9 mouse cellular contexts compared by ENCODE assay signal in the genomic region with DNA sequence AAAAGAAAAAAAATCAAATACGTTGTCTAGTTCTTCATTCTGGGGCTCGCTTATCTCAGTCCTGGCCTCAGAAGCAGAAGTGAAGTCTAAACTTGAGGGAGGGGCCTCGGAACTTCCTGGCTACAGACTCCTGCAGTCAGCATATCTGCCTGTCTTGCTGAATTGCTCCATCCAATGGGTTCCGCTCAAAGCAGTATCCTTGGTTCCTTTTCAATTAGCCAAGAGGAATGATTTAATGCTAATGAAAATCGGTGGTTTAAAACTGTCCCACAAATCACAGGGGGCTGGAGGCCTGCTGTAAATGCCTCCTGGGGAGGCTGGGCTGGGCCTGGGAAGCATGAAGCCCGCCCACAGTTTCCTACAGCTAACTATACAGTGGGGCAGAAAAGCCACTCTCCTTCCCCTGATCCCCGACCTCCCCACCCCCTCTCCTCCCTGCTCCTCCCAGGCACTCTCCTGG. TPM values are rescaled to one million over a fixed set of nuclear protein-coding genes. Genes with fewer than 3 reads are reported as not detected.
DNase-seq lines count a peak whose midpoint lies in the region; ATAC-seq and TF ChIP-seq lines count a peak whose summit lies in the region.
"Had no signal": no experiment of that assay in that cellular context is flagged by ENCODE, and none has a peak within 500 bp of the region (broad histone marks: within the 10 kb centered on the region; RNA-seq: fewer than 3 reads in every experiment).

No protein-coding gene starts in this region.

- no peak for TF ChIP-seq CTCF in heart, postnatal 0 days (IDR thresholded peaks at IDR 0.05; ENCODE audit: low read depth)

- no peak overlapping the region for H3K4me3 ChIP-seq in kidney, embryonic 14.5 days (ENCODE audit: low read length)
- no peak overlapping the region for H3K4me3 ChIP-seq in heart, postnatal 0 days (ENCODE audit: low read depth, low read length)
- H3K4me3 ChIP-seq: hindbrain, embryonic 12.5 days had no signal

- no peak overlapping the region for H3K4me2 ChIP-seq in kidney, embryonic 14.5 days (replicated peaks; ENCODE audit: low read depth, low read length)
- no peak overlapping the region for H3K4me2 ChIP-seq in heart, postnatal 0 days (ENCODE audit: low read depth, low read length)
- H3K4me2 ChIP-seq: hindbrain, embryonic 12.5 days had no signal

- DNase-seq in kidney, adult 11 months: no peak
- DNase-seq in MEL-GATA-1-ER (ENCODE audit: extremely low read depth, low read depth): peak; percentile 83
- no peak for DNase-seq in heart, postnatal 0 days (ENCODE audit: low spot score)
- DNase-seq in thymus, adult 18-20 months: no peak
- no peak for DNase-seq in T-cell, adult 2 months (ENCODE audit: low spot score)
- no peak for DNase-seq in cerebellum, adult 9-11 months

- no peak overlapping the region for H3K27ac ChIP-seq in kidney, embryonic 14.5 days (ENCODE audit: low read depth, low read length)
- H3K27ac ChIP-seq in heart, postnatal 0 days (ENCODE audit: low read depth): peak overlapping the region; percentile 11; the same call in 1 of the 2 replicates
- H3K27ac ChIP-seq: hindbrain, embryonic 12.5 days had no signal

- 4% methylated on average over 7 of the region's 7 CpGs for WGBS in kidney, embryonic 14.5 days
- 31% methylated on average over 7 of the region's 7 CpGs for WGBS in heart, postnatal 0 days

- H3K27me3 ChIP-seq in kidney, embryonic 14.5 days (ENCODE audit: control insufficient read depth, insufficient read depth, low read length): no peaks in the 10 kb centered on the region
- H3K27me3 ChIP-seq in heart, postnatal 0 days (ENCODE audit: control insufficient read depth, insufficient read depth, low read length): no peaks in the 10 kb centered on the region
- H3K27me3 ChIP-seq: hindbrain, embryonic 12.5 days had no signal

- ATAC-seq in kidney, embryonic 14.5 days (ENCODE audit: low FRiP score, low TSS enrichment): peak; percentile 86
- ATAC-seq in heart, postnatal 0 days (ENCODE audit: insufficient read depth, low read depth): no peak
- ATAC-seq in megakaryocyte progenitor cell, adult 5-6 weeks (replicated peaks; ENCODE audit: poor library complexity): peak; percentile 85

- no peaks in the 10 kb centered on the region for H3K36me3 ChIP-seq in kidney, embryonic 14.5 days (ENCODE audit: control insufficient read depth, insufficient read depth, low read length)
- no peaks in the 10 kb centered on the region for H3K36me3 ChIP-seq in heart, postnatal 0 days (replicated peaks; ENCODE audit: control insufficient read depth, insufficient read depth, low read length)
- H3K36me3 ChIP-seq: hindbrain, embryonic 12.5 days had no signal

- H3K4me1 ChIP-seq in kidney, embryonic 14.5 days (ENCODE audit: control insufficient read depth, insufficient read depth, low read length): peaks cover 17% of the 10 kb centered on the region
- peaks cover 4% of the 10 kb centered on the region; the same call in 1 of the 2 replicates for H3K4me1 ChIP-seq in heart, postnatal 0 days (ENCODE audit: control insufficient read depth, insufficient read depth)

- TF ChIP-seq EP300 in heart, postnatal 0 days (IDR thresholded peaks at IDR 0.05; ENCODE audit: low read depth): no peak

- H3K9me3 ChIP-seq in kidney, embryonic 14.5 days (ENCODE audit: control insufficient read depth, low read length): no peaks in the 10 kb centered on the region
- H3K9me3 ChIP-seq in heart, postnatal 0 days (replicated peaks; ENCODE audit: control insufficient read depth, low read length): no peaks in the 10 kb centered on the region
- H3K9me3 ChIP-seq: hindbrain, embryonic 12.5 days had no signal

- H3K9ac ChIP-seq in kidney, embryonic 14.5 days (ENCODE audit: low read depth, low read length): no peak overlapping the region
- H3K9ac ChIP-seq in heart, postnatal 0 days (replicated peaks; ENCODE audit: low read depth, low read length): no peak overlapping the region
- H3K9ac ChIP-seq: hindbrain, embryonic 12.5 days had no signal

RNA-seq across cellular contexts. Expression of gene Nav1, which starts 12.9 kb away (rescaled TPM):
- 12.1 and 23.7 TPM in 2 replicates for polyA plus RNA-seq in kidney, embryonic 14.5 days (2014; fragmentation: Nextera tagmentation; extraction: Ambion mirVana)
- 14.1 and 29.9 TPM in 2 replicates for total RNA-seq in heart, postnatal 0 days (2014; rRNA removed; ENCODE audit: low replicate concordance)
- 9.2 and 10.3 TPM in 2 replicates for polyA plus RNA-seq in heart, postnatal 0 days (2015; fragmentation: Nextera tagmentation; extraction: Ambion mirVana)
- total RNA-seq in megakaryocyte progenitor cell, adult 5-6 weeks (2015): 15.7 and 16.9 TPM in 2 replicates
- 2.0 and 2.8 TPM in 2 replicates for total RNA-seq in megakaryocyte progenitor cell, adult 5-6 weeks (2017)
